Mouse (Mus musculus) stomach, postnatal 0 days (tissue): ENCODE results near the gene Apoc3. TPM values are rescaled to one million over a fixed set of nuclear protein-coding genes. Genes with fewer than 3 reads are reported as not detected.

Experiments used
- ATAC-seq: fragments of 200-750 bp; cut with Nextera tagmentation; 2 replicates; pipeline ENCODE4 v1.8.0; 2017; ENCODE audit not compliant: low FRiP score, low TSS enrichment
- DNase-seq: peaks from one replicate; pipeline ENCODE4 v3.0.0-alpha.2; 2016; ENCODE audit warnings: low spot score
- H3K27ac ChIP-seq: fragments of 300-500 bp; sonication (generic); replicated peaks from 2 replicates; pipeline ENCODE4 v1.5.1; 2014; ENCODE audit warnings: mild to moderate bottlenecking, control low read depth
- H3K27me3 ChIP-seq: fragments of 300-500 bp; sonication (generic); 2 replicates; pipeline ENCODE4 v1.6.1; 2014; ENCODE audit warnings: low read length; ENCODE audit not compliant: control insufficient read depth, insufficient read depth
- H3K36me3 ChIP-seq: fragments of 300-500 bp; sonication (generic); 2 replicates; pipeline ENCODE4 v1.6.1; 2014; ENCODE audit warnings: low read length, mixed read lengths; ENCODE audit not compliant: control insufficient read depth, insufficient read depth
- H3K4me1 ChIP-seq: fragments of 300-500 bp; sonication (generic); replicated peaks from 2 replicates; pipeline ENCODE4 v1.6.1; 2014; ENCODE audit warnings: antibody characterized with exemption; ENCODE audit not compliant: control insufficient read depth, insufficient read depth
- H3K4me2 ChIP-seq: fragments of 300-500 bp; sonication (generic); replicated peaks from 2 replicates; pipeline ENCODE4 v1.6.1; 2014; ENCODE audit warnings: low read depth, mild to moderate bottlenecking, control low read depth, moderate library complexity
- H3K4me3 ChIP-seq: fragments of 300-500 bp; sonication (generic); 2 replicates; pipeline ENCODE4 v1.5.1; 2014; ENCODE audit warnings: low read depth, low read length, control low read depth
- H3K9ac ChIP-seq: fragments of 300-500 bp; sonication (generic); 2 replicates; pipeline ENCODE4 v1.6.1; 2014; ENCODE audit warnings: mild to moderate bottlenecking, low read length, control low read depth, mixed read lengths
- H3K9me3 ChIP-seq: fragments of 300-500 bp; sonication (generic); 2 replicates; pipeline ENCODE4 v1.6.1; 2016; ENCODE audit warnings: low read length; ENCODE audit not compliant: control insufficient read depth
- CTCF ChIP-seq: IDR thresholded peaks from 2 replicates; pipeline ENCODE4 v1.5.1; 2016; ENCODE audit warnings: antibody characterized with exemption, low read depth, mild to moderate bottlenecking, moderate library complexity
- EP300 ChIP-seq: optimal IDR thresholded peaks from 2 replicates; pipeline ENCODE3; 2016; ENCODE audit warnings: antibody characterized with exemption
- WGBS: fragments of 180-500 bp; shearing (Covaris S2); extraction: QIAGEN DNeasy Blood & Tissue Kit; methylation state at CpG from one replicate; pipeline ENCODE4 v1.1.7; 2014; 5-methylcytosine and 5-hydroxymethylcytosine counted together
- polyA plus RNA-seq: library from polyadenylated mRNA; unstranded; fragments of >200 nt; fragmentation: Nextera tagmentation; extraction: Ambion mirVana; gene quantifications from 2 replicates; pipeline ENCODE4 v1.2.1, GENCODE M21; 2015

Apoc3 gene
- polyA plus RNA-seq, 1 experiment from 2014 or later = 1.2 TPM

GRCm38 (mm10) chr9:46188370-46188769, 47.1 kb downstream of the Apoc3 start:
- H3K9me3 ChIP-seq = no peaks in the 10 kb centered on the region
- 77% methylated on average over 4 of the region's 4 CpGs for WGBS

GRCm38 (mm10) chr9:46186387-46186786, 49.0 kb downstream of the Apoc3 start:
- Histone ChIP-seq H3K4me1 (no peaks in the 10 kb centered on the region), H3K9me3 (no peaks in the 10 kb centered on the region), H3K9ac (no peak overlapping the region), H3K4me3 (no peak overlapping the region), H3K27me3 (no peaks in the 10 kb centered on the region), H3K36me3 (no peaks in the 10 kb centered on the region), H3K27ac (no peak overlapping the region), H3K4me2 (no peak overlapping the region)
- ATAC-seq (no peak), DNase-seq (no peak)
- 97% methylated on average over 1 of the region's 1 CpGs for WGBS
- TF ChIP-seq EP300 = no peak
- TF ChIP-seq CTCF = peak; percentile 61

More at GRCm38 (mm10) chr9:46188370-46188769, 47.1 kb downstream of the Apoc3 start:
- Histone ChIP-seq H3K4me3 (no peak overlapping the region), H3K36me3 (no peaks in the 10 kb centered on the region), H3K4me1 (no peaks in the 10 kb centered on the region), H3K4me2 (no peak overlapping the region), H3K27ac (no peak overlapping the region), H3K9ac (no peak overlapping the region), H3K27me3 (no peaks in the 10 kb centered on the region)
- DNase-seq = no peak
- ATAC-seq = no peak
- no peak for TF ChIP-seq EP300
- no peak for TF ChIP-seq CTCF

DNA sequence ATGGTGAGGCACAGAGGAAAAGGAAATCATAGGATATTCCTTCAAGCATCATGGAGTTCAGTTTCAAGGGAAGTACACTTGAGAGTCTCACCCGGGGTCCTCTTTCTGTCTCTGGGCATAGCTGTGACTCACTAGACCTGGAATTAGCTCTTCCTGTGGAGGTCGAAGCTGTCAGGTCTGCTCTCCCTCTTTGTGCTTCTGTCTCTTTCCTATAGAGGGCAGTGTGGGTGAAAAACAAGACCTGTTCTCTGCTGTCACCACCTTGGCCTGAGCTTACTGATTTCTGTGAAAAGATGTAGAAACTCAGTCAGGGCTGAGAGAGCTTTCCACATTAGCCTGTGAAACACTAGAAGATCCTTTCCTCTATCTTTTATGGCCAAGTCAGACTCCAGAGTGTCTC, 50.2 kb downstream of the Apoc3 start:
- ATAC-seq = peak; percentile 32; the same call in 1 of the 2 replicates
- no peaks in the 10 kb centered on the region for H3K36me3 ChIP-seq
- no peak overlapping the region for H3K4me2 ChIP-seq
- 24% methylated on average over 2 of the region's 2 CpGs for WGBS
- TF ChIP-seq CTCF = peak; percentile 71
- no peak for TF ChIP-seq EP300
- H3K4me1 ChIP-seq = no peaks in the 10 kb centered on the region
- H3K27me3 ChIP-seq = no peaks in the 10 kb centered on the region
- no peak for DNase-seq
- H3K27ac ChIP-seq = no peak overlapping the region
- no peaks in the 10 kb centered on the region for H3K9me3 ChIP-seq
- no peak overlapping the region for H3K4me3 ChIP-seq
- no peak overlapping the region for H3K9ac ChIP-seq

DNA sequence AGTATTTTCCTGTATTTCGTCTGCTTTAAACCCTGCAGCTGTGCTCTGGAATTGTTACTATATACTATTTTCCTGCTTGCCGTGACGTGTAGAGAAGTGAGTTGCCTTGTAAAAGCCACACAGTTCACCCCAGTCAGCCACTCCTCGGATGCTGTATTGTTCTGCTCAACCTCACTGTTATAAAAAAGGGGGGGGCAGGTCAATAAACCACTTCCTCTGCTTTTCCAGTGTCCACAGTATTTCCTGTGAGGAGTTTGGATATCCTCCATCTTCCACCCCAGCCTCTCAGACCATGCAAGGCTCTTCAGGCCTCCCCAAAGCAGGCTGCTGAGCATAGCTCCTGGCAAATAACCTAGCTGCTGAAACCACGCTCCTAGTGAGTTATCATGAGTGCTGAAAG, 50.9 kb downstream of the Apoc3 start:
- 63% methylated on average over 5 of the region's 5 CpGs for WGBS
- no peak overlapping the region for H3K4me3 ChIP-seq
- H3K27ac ChIP-seq = no peak overlapping the region
- TF ChIP-seq EP300 (no peak), CTCF (no peak)
- no peak overlapping the region for H3K9ac ChIP-seq
- no peak overlapping the region for H3K4me2 ChIP-seq
- ATAC-seq (no peak; the same call in 1 of the 2 replicates), DNase-seq (no peak)
- H3K4me1 ChIP-seq = no peaks in the 10 kb centered on the region
- H3K9me3 ChIP-seq = no peaks in the 10 kb centered on the region
- H3K27me3 ChIP-seq = no peaks in the 10 kb centered on the region
- no peaks in the 10 kb centered on the region for H3K36me3 ChIP-seq

Other genes with a start within 250 kb of the Apoc3 start
- 70.8 and 79.0 TPM in 2 replicates for gene Pafah1b2, start 222.9 kb downstream of the Apoc3 start, polyA plus RNA-seq
- 6.6 and 6.8 TPM in 2 replicates for gene Sik3, start 222.8 kb downstream of the Apoc3 start, polyA plus RNA-seq
- gene Apoa1, start 7.1 kb downstream of the Apoc3 start, polyA plus RNA-seq = 318 and 335 TPM in 2 replicates
- gene Apoa4, start 5.1 kb upstream of the Apoc3 start, polyA plus RNA-seq = 13.7 and 20.3 TPM in 2 replicates
- gene Apoa5, start 33.0 kb upstream of the Apoc3 start, polyA plus RNA-seq = 0.47 and 1.0 TPM in 2 replicates
- gene Zpr1, start 37.4 kb upstream of the Apoc3 start, polyA plus RNA-seq = 30.8 and 32.6 TPM in 2 replicates
- gene Bud13, start 47.4 kb upstream of the Apoc3 start, polyA plus RNA-seq = 7.6 and 8.8 TPM in 2 replicates
- not detected in 2 replicates for gene 4931429L15Rik, start 84.3 kb upstream of the Apoc3 start, polyA plus RNA-seq